Mouse (Mus musculus) testis, adult 2 months (tissue): Measurements from ENCODE around the gene Slc26a8.

Source experiments
- CTCF ChIP-seq: fragments of 200-500 bp; IDR thresholded peaks from 2 replicates; pipeline ENCODE4 v1.5.1; 2012; ENCODE audit warnings: low read depth, mild to moderate bottlenecking, inconsistent platforms, low read length, moderate library complexity; ENCODE audit not compliant: control insufficient read depth, insufficient read depth, insufficient replicate concordance
- POLR2A ChIP-seq: fragments of 200-500 bp; IDR thresholded peaks from 2 replicates; pipeline ENCODE4 v1.6.1; 2012; ENCODE audit warnings: low read depth, mild to moderate bottlenecking, inconsistent platforms, low read length, moderate library complexity; ENCODE audit not compliant: control insufficient read depth

- TF ChIP-seq POLR2A: no peak
- no peak for TF ChIP-seq CTCF
These were observed 17.1 kb upstream of the Slc26a8 start for GRCm38 (mm10) chr17:28707136-28707627.
